Mouse (Mus musculus) MEL (cell line): Measurements from ENCODE around the gene Arhgap45.

Experiments used
- CTCF ChIP-seq, 3 experiments: IDR thresholded peaks in 2 of 3; conservative IDR thresholded peaks in 1 of 3; 2 replicates each; pipeline ENCODE4 v1.5.1; 2011 to 2012; ENCODE audit warnings: low read length in 3 of 3, low read depth in 2 of 3, mild to moderate bottlenecking in 2 of 3, improper control_type of control experiment in 1 of 3, inconsistent platforms in 1 of 3, mixed read lengths in 1 of 3, moderate library complexity in 1 of 3; ENCODE audit not compliant: control insufficient read depth in 1 of 3, insufficient read depth in 1 of 3, poor library complexity in 1 of 3, severe bottlenecking in 1 of 3
- GATA1 ChIP-seq: IDR thresholded peaks from 2 replicates; pipeline ENCODE4 v1.6.1; 2011; ENCODE audit warnings: low read depth, low read length, improper control_type of control experiment
- MAZ ChIP-seq: IDR thresholded peaks from 2 replicates; pipeline ENCODE4 v1.6.1; 2012; ENCODE audit warnings: low read depth, mild to moderate bottlenecking, inconsistent platforms, low read length, improper control_type of control experiment
- NELFE ChIP-seq: IDR thresholded peaks from 2 replicates; pipeline ENCODE4 v1.6.1; 2011; ENCODE audit warnings: low read depth, low read length, improper control_type of control experiment
- SIN3A ChIP-seq: IDR thresholded peaks from 2 replicates; pipeline ENCODE4 v1.6.1; 2012; ENCODE audit warnings: low read length, improper control_type of control experiment, inconsistent platforms
- ZMIZ1 ChIP-seq: IDR thresholded peaks from 2 replicates; pipeline ENCODE4 v1.6.1; 2012; ENCODE audit warnings: low read depth, mild to moderate bottlenecking, inconsistent platforms, low read length, improper control_type of control experiment, moderate library complexity

- TF ChIP-seq ZMIZ1, result no peak
- no peak for TF ChIP-seq NELFE
- no peak for TF ChIP-seq SIN3A
- TF ChIP-seq CTCF (IDR thresholded peaks at IDR 0.05 in 2 of 3, conservative IDR thresholded peaks at IDR 0.05 in 1 of 3; ENCODE audit: control insufficient read depth in 1 of 3, insufficient read depth in 1 of 3, low read depth in 2 of 3, low read length in 3 of 3, poor library complexity in 1 of 3, severe bottlenecking in 1 of 3), result no peak
- TF ChIP-seq GATA1, result no peak
- TF ChIP-seq MAZ, result no peak
Measured at GRCm38 (mm10) chr10:79977324-79977723, 39.1 kb upstream of the Arhgap45 start.
